Mouse (Mus musculus) bone marrow, adult 2 months (tissue): ENCODE data around the gene Il34.

Source experiments
- CTCF ChIP-seq: fragments of 200-500 bp; IDR thresholded peaks from 2 replicates; pipeline ENCODE4 v1.5.1; 2011; ENCODE audit warnings: low read length, control low read depth; ENCODE audit not compliant: control insufficient read depth, insufficient read depth
- POLR2A ChIP-seq: fragments of 200-500 bp; IDR thresholded peaks from 2 replicates; pipeline ENCODE4 v1.6.1; 2011; ENCODE audit warnings: low read depth, mild to moderate bottlenecking, control low read depth, low read length, borderline replicate concordance; ENCODE audit not compliant: control insufficient read depth

DNA sequence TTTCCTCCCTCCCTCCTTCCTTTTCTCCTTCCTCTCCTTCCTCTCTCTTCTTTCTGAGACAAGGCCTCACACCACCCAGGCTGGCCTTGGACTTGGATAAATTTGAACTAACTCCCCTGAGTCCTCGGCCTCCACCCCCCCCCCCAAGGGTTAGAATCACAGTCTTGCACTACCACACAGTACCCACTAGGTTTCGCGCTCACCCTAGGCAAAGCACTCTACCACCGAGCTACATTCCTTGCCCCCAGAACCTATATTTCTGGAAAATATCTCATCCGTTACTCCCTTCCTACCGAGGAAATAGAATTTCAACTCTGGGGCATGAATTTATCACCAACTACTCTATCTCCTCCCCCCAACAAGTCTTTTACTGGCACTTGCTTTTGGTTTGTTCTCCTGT lies 43.7 kb downstream of the Il34 start:
- TF ChIP-seq POLR2A (no peak), CTCF (no peak)
